Mouse (Mus musculus): Measurements from ENCODE around the gene Olfr1150-ps1. TPM values are rescaled to one million over a fixed set of nuclear protein-coding genes. Genes with fewer than 3 reads are reported as not detected.

The Olfr1150-ps1 gene
- polyA plus RNA-seq (2012; rRNA removed), result not detected in 2 replicates

DNA sequence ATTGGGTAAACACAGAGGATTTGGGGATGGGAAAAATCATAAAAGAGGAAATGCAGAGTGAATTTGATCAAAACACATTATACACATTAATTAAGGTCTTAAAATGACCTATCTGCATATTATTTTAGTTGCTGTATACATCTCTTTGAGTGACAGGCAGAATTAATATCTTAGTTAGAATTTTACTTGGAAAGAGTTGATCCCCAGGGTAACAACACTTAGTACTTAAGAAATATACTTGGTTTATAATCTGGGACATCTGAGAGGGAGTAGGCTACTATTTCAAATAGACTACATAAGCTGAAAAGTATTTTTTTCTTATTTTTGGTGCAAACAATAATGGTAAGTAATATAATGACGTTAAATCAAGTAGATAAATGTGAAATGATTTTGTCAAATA lies at the start of gene Olfr1150-ps1:
Gene Olfr1150-ps1, plus strand, starts transcription at position 301 of the 400 bp plus-strand sequence.
- H3K4me3 ChIP-seq (ENCODE audit: insufficient read depth, low read length), result no peak within 1 kb of the TSS
- no peak for TF ChIP-seq POLR2A (IDR thresholded peaks at IDR 0.05; ENCODE audit: extremely low read depth, insufficient read depth, low read length)
- no peak for TF ChIP-seq CTCF (IDR thresholded peaks at IDR 0.05; ENCODE audit: extremely low read depth, insufficient read depth, low read length)
- H3K4me1 ChIP-seq (ENCODE audit: control insufficient read depth, insufficient read depth, low read length), result no peaks in the 10 kb centered on the region
- H3K27ac ChIP-seq (ENCODE audit: insufficient read depth, low read length), result no peak within 1 kb of the TSS

GRCm38 (mm10) chr2:87800292-87800691 lies 43.5 kb upstream of the Olfr1150-ps1 start, which contains the start of gene Olfr1143:
Olfr1143 (plus strand) TSS chr2:87800592.
- no peak within 1 kb of the TSS for H3K27ac ChIP-seq (ENCODE audit: insufficient read depth, low read length)
- TF ChIP-seq POLR2A (IDR thresholded peaks at IDR 0.05; ENCODE audit: extremely low read depth, insufficient read depth, low read length), result no peak
- TF ChIP-seq CTCF (IDR thresholded peaks at IDR 0.05; ENCODE audit: extremely low read depth, insufficient read depth, low read length), result no peak
- H3K4me3 ChIP-seq (ENCODE audit: insufficient read depth, low read length), result no peak within 1 kb of the TSS
- H3K4me1 ChIP-seq (ENCODE audit: control insufficient read depth, insufficient read depth, low read length), result no peaks in the 10 kb centered on the region

GRCm38 (mm10) chr2:87809522-87809921 lies 34.3 kb upstream of the Olfr1150-ps1 start, which contains the start of gene Olfr1145:
Olfr1145 (plus strand) TSS chr2:87809822.
- Histone ChIP-seq H3K4me1 (ENCODE audit: control insufficient read depth, insufficient read depth, low read length) (no peaks in the 10 kb centered on the region), H3K4me3 (ENCODE audit: insufficient read depth, low read length) (no peak within 1 kb of the TSS), H3K27ac (ENCODE audit: insufficient read depth, low read length) (no peak within 1 kb of the TSS)
- TF ChIP-seq CTCF (IDR thresholded peaks at IDR 0.05; ENCODE audit: extremely low read depth, insufficient read depth, low read length), result no peak
- no peak for TF ChIP-seq POLR2A (IDR thresholded peaks at IDR 0.05; ENCODE audit: extremely low read depth, insufficient read depth, low read length)

DNA sequence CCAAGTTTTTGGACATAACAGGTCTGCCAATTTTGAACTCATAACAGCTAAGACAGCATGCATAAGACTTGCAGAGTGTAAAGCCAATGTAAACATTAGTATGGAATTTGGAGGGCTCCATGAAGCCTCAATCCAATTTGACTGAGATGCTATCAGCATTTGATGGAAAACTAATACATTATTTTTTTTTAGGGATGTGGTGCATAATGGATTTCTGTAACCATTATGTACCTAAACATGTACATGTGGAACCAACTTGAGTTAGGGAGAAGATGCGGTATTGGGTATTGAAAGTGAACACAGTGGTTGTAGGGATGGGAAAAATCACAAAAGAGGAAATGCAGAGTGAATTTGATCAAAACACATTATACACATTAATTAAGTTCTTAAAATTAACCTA lies 13.6 kb upstream of the Olfr1150-ps1 start, which contains the start of gene Olfr1148:
Gene Olfr1148, plus strand, starts transcription at position 301 of the 400 bp plus-strand sequence.
- no peak for TF ChIP-seq POLR2A (IDR thresholded peaks at IDR 0.05; ENCODE audit: extremely low read depth, insufficient read depth, low read length)
- TF ChIP-seq CTCF (IDR thresholded peaks at IDR 0.05; ENCODE audit: extremely low read depth, insufficient read depth, low read length), result no peak
- Histone ChIP-seq H3K4me1 (ENCODE audit: control insufficient read depth, insufficient read depth, low read length) (no peaks in the 10 kb centered on the region), H3K4me3 (ENCODE audit: insufficient read depth, low read length) (no peak within 1 kb of the TSS), H3K27ac (ENCODE audit: insufficient read depth, low read length) (no peak within 1 kb of the TSS)

- Histone ChIP-seq H3K27ac (ENCODE audit: insufficient read depth, low read length) (no peak within 1 kb of the TSS), H3K4me3 (ENCODE audit: insufficient read depth, low read length) (no peak within 1 kb of the TSS), H3K4me1 (ENCODE audit: control insufficient read depth, insufficient read depth, low read length) (no peaks in the 10 kb centered on the region)
- TF ChIP-seq POLR2A (IDR thresholded peaks at IDR 0.05; ENCODE audit: extremely low read depth, insufficient read depth, low read length) (no peak), CTCF (IDR thresholded peaks at IDR 0.05; ENCODE audit: extremely low read depth, insufficient read depth, low read length) (no peak)
These were observed 11.8 kb downstream of the Olfr1150-ps1 start, which contains the start of gene Olfr1151 for GRCm38 (mm10) chr2:87855562-87855961. Olfr1151 (plus strand) TSS chr2:87855862.

DNA sequence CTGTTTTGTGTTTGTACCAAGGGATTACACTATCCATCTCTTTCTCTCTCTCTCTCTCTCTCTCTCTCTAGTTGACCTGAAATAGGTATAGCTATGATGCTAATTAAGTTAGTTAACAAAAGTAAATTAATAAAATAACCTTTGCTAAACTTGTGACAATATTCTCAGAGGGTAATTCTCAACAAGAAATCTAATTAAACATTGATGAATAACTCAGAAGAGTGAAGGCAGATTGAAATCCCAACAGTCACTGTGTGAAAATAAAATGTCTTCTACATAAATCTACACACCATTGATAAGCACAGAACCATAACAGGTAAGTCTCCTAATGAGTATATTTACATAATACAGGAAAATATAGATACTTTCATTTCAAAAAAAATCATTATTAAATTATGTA lies 22.4 kb downstream of the Olfr1150-ps1 start, which contains the start of gene Olfr1152:
Gene Olfr1152, plus strand, starts transcription at position 301 of the 400 bp plus-strand sequence.
- H3K27ac ChIP-seq (ENCODE audit: insufficient read depth, low read length), result no peak within 1 kb of the TSS
- H3K4me3 ChIP-seq (ENCODE audit: insufficient read depth, low read length), result no peak within 1 kb of the TSS
- no peaks in the 10 kb centered on the region for H3K4me1 ChIP-seq (ENCODE audit: control insufficient read depth, insufficient read depth, low read length)
- TF ChIP-seq POLR2A (IDR thresholded peaks at IDR 0.05; ENCODE audit: extremely low read depth, insufficient read depth, low read length) (no peak), CTCF (IDR thresholded peaks at IDR 0.05; ENCODE audit: extremely low read depth, insufficient read depth, low read length) (no peak)

GRCm38 (mm10) chr2:87894662-87895061 lies 50.9 kb downstream of the Olfr1150-ps1 start, which contains the start of gene Olfr1153:
Olfr1153 (plus strand) TSS chr2:87894962.
- H3K27ac ChIP-seq (ENCODE audit: insufficient read depth, low read length), result no peak within 1 kb of the TSS
- no peak within 1 kb of the TSS for H3K4me3 ChIP-seq (ENCODE audit: insufficient read depth, low read length)
- no peak for TF ChIP-seq POLR2A (IDR thresholded peaks at IDR 0.05; ENCODE audit: extremely low read depth, insufficient read depth, low read length)
- no peak for TF ChIP-seq CTCF (IDR thresholded peaks at IDR 0.05; ENCODE audit: extremely low read depth, insufficient read depth, low read length)
- no peaks in the 10 kb centered on the region for H3K4me1 ChIP-seq (ENCODE audit: control insufficient read depth, insufficient read depth, low read length)

Other genes starting within 250 kb of the Olfr1150-ps1 start
- gene Olfr1130, start 237.8 kb upstream of the Olfr1150-ps1 start, polyA plus RNA-seq (2012; rRNA removed), result not detected in 2 replicates
- not detected in 2 replicates for gene Olfr1131, start 216.9 kb upstream of the Olfr1150-ps1 start, polyA plus RNA-seq (2012; rRNA removed)
- gene Olfr1132, start 206.5 kb upstream of the Olfr1150-ps1 start, polyA plus RNA-seq (2012; rRNA removed), result not detected in 2 replicates
- gene Olfr1133, start 196.6 kb upstream of the Olfr1150-ps1 start, polyA plus RNA-seq (2012; rRNA removed), result not detected in 2 replicates
- gene Olfr1134, start 185.5 kb upstream of the Olfr1150-ps1 start, polyA plus RNA-seq (2012; rRNA removed), result not detected in 2 replicates
- not detected in 2 replicates for gene Olfr1135, start 170.3 kb upstream of the Olfr1150-ps1 start, polyA plus RNA-seq (2012; rRNA removed)
- not detected in 2 replicates for gene Olfr1136, start 150.0 kb upstream of the Olfr1150-ps1 start, polyA plus RNA-seq (2012; rRNA removed)
- not detected in 2 replicates for gene Olfr1137, start 130.8 kb upstream of the Olfr1150-ps1 start, polyA plus RNA-seq (2012; rRNA removed)
- not detected in 2 replicates for gene Olfr1138, start 104.0 kb upstream of the Olfr1150-ps1 start, polyA plus RNA-seq (2012; rRNA removed)
- not detected in 2 replicates for gene Olfr1140, start 100.2 kb upstream of the Olfr1150-ps1 start, polyA plus RNA-seq (2012; rRNA removed)
- not detected in 2 replicates for gene Olfr1141, start 90.0 kb upstream of the Olfr1150-ps1 start, polyA plus RNA-seq (2012; rRNA removed)
- gene Olfr152, start 64.5 kb upstream of the Olfr1150-ps1 start, polyA plus RNA-seq (2012; rRNA removed), result not detected in 2 replicates
- not detected in 2 replicates for gene Olfr1143, start 43.4 kb upstream of the Olfr1150-ps1 start, polyA plus RNA-seq (2012; rRNA removed)
- not detected in 2 replicates for gene Olfr1145, start 34.2 kb upstream of the Olfr1150-ps1 start, polyA plus RNA-seq (2012; rRNA removed)
- not detected in 2 replicates for gene Olfr1148, start 13.5 kb upstream of the Olfr1150-ps1 start, polyA plus RNA-seq (2012; rRNA removed)
- not detected in 2 replicates for gene Olfr1151, start 11.9 kb downstream of the Olfr1150-ps1 start, polyA plus RNA-seq (2012; rRNA removed)
- not detected in 2 replicates for gene Olfr1152, start 22.5 kb downstream of the Olfr1150-ps1 start, polyA plus RNA-seq (2012; rRNA removed)
- gene Olfr1153, start 51.0 kb downstream of the Olfr1150-ps1 start, polyA plus RNA-seq (2012; rRNA removed), result not detected in 2 replicates
- not detected in 2 replicates for gene Olfr1154, start 61.2 kb downstream of the Olfr1150-ps1 start, polyA plus RNA-seq (2012; rRNA removed)
- not detected in 2 replicates for gene Olfr1155, start 101.1 kb downstream of the Olfr1150-ps1 start, polyA plus RNA-seq (2012; rRNA removed)
- not detected in 2 replicates for gene Olfr1156, start 109.1 kb downstream of the Olfr1150-ps1 start, polyA plus RNA-seq (2012; rRNA removed)
- gene Olfr1157, start 124.3 kb downstream of the Olfr1150-ps1 start, polyA plus RNA-seq (2012; rRNA removed), result not detected in 2 replicates
- gene Olfr74, start 130.7 kb downstream of the Olfr1150-ps1 start, polyA plus RNA-seq (2012; rRNA removed), result not detected in 2 replicates
- not detected in 2 replicates for gene Olfr1158, start 146.1 kb downstream of the Olfr1150-ps1 start, polyA plus RNA-seq (2012; rRNA removed)
- not detected in 2 replicates for gene Olfr1160, start 164.3 kb downstream of the Olfr1150-ps1 start, polyA plus RNA-seq (2012; rRNA removed)
- gene Olfr1161, start 178.8 kb downstream of the Olfr1150-ps1 start, polyA plus RNA-seq (2012; rRNA removed), result not detected in 2 replicates
- gene Olfr73, start 193.7 kb downstream of the Olfr1150-ps1 start, polyA plus RNA-seq (2012; rRNA removed), result not detected in 2 replicates
- gene Olfr1162, start 207.1 kb downstream of the Olfr1150-ps1 start, polyA plus RNA-seq (2012; rRNA removed), result not detected in 2 replicates
- not detected in 2 replicates for gene Olfr1163, start 227.8 kb downstream of the Olfr1150-ps1 start, polyA plus RNA-seq (2012; rRNA removed)
- not detected in 2 replicates for gene Olfr1164, start 250.0 kb downstream of the Olfr1150-ps1 start, polyA plus RNA-seq (2012; rRNA removed)

All from cortical plate, adult 2 months (tissue).